Mouse (Mus musculus): Measurements from ENCODE around the gene Fmo2.

The Fmo2 gene

DNA sequence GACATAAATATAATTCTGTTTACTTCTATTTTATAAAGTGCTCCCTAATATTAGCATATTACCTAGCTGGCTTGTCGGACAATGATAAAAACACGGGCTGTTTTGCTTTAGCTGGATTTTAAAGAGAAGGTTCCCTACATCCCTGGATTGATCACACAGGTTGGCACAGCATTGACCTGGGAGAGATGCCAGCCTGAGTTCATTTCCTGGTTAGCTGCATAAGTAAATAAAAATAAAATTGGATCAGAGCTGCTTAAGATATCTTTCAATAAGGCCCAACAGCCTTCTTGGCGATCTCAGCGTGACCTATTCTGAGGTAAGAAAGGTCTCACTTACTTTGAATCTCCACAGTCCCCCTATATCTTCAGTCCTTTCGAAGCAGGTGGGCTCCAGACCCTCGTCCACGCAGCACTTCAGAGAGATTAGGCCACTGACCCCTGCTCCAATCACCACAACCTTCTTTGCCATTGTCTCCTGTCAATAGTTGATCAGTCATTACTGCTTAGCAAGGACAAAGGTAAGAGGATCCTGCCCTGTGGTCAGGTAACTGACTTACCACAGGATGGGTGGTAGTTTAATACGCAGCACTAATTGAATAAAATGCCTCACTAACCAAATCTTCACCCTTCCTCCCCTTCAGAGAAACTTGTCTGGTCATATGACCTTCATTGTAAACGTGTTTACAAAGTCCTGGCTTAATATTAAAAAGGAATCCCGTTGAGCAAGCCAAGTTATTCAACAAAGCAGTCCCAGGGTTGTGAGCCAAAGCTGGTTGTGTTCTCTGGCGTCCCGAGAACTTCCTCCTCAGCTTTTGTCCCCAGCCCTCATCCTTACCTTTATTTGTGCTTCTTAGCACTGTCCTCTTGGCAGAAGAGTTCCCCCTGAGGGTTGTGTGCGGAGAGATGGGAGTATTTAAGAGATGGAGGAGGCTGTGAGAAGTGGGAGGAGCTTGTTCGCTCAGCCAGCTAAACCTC lies at the start of gene Fmo2:
Fmo2 (minus strand) TSS at position 889 of the 974 bp plus-strand sequence.
- peak; percentile 85 for DNase-seq

GRCm38 (mm10) chr1:162947934-162948333 lies 49.4 kb upstream of the Fmo2 start:
- no peak for DNase-seq

- DNase-seq, result no peak
These were observed 48.5 kb upstream of the Fmo2 start for GRCm38 (mm10) chr1:162946837-162947558.

DNA sequence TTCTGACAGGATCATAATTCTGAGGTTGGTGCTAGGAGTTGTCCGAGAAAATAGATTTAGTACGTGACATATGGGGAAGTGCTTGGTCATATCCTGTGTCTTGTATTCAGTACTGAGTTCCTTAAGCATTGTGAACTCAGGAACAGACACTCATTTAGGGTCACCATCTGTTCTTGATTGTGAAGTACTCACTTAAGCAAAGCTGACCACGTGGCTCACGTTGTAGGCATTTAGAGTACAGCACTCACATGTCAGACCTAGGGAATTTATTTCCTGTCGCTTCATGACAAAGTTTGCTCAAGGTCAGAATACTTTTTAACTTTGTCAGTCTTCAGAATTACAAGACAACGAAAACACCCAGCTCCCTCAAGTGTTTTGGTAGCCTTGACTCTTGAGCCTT lies 45.2 kb upstream of the Fmo2 start:
- peak; percentile 51 for DNase-seq

- peak; percentile 38 for DNase-seq
These were observed 40.3 kb upstream of the Fmo2 start for GRCm38 (mm10) chr1:162938696-162939351.

DNA sequence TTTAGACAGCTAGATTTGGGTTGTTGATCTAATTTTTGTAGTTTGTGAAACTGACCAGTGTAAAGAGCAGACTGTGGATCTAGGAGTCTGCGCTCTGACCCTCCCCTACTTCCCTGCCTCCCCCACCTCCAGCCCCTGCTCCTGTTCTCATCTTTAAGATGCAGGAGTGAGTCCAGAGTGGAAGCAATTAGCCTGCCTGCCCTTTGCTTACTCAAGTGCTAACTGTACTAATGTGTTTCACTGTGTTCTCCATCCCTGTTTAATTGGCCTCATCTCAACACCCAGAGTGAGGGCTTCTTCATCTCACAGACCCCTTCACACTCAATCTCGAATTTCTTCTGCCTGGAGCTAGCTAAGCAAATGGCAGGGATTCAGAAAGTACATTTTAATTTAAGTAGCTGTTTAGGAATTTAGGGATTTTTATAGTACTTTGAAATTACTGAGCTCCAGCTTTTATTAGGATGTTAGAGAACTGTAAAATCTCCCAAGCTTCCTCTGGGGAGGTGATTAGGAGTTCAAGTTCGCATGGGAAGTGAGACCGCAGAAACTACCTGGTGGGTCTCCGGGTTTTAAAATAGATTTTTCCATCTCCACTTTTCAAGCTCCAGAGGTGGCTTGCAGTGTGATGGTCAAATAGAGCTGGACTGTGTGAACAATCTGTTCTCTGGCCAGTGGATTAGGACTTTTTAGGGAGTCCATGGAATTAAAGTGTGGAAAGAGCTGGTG lies 39.6 kb upstream of the Fmo2 start:
- no peak for DNase-seq

DNA sequence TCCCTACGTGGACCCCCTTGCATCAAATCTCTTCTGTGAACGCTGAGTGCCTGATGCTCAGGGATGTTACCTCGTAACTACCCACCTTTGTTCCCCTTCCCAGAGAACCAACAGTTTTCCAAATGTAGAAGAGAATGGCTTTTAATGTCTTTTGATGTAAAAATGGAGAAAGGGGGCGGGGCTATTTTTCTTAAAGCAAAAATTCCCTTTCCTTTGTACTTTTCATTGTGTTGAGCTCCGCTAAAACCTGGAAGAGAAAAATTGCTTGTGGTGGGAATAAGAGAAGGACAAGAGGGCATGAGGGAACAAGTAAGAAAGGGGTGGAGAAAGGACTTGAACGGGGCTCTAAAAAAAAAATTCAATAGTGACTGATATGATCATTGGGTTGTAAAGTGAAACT lies 38.9 kb upstream of the Fmo2 start, which contains the start of gene Fmo6:
Fmo6 (minus strand) TSS at position 101 of the 400 bp plus-strand sequence.
- no peak for DNase-seq

DNA sequence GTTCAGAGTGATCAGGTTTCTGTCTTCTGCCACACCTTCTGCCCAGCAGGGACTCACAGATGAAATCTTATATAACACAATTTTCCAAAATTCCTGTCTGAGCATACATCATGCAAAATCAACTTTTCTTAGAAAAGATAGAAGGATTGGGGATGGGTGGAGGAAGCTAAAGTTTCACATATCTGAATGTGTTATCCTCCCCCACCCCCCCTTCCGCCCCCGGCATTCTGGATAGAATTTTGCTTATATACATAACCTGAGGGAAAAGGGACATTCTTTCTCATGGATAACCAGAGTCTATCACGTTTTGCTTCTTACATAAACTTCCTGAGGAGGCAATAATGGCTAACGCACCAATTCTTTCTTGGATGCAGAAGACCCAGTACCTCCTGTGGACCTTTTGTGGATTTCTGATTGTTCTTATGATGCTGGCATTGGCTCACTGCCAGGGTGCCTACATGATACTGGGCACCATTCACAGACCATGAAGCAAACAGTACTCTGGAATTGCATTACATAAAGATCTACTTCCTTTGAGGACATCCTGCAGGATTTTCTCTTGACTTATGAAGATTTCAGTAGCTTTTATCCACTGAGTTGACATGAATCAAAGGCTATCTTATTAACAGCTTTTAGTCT lies 36.0 kb upstream of the Fmo2 start:
- DNase-seq, result no peak

DNA sequence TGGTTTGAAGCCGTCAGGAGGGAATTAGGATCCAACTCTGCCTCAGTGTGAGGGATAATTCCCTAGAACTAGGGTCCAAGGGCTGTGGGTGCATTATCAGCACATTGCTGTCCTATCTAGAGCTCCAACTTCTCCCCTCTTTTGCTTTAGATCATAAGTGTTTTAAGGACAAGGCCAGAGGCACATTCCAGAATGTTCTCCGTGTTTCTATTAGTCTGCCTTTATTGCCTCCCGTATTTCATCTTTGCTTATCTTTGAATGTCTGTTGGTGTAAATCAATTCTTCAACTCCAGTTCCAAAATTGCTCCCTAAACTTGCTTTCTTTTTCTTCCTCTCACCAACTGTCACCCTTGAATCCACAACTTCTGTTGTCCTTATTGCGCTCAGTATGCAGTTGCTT lies 33.9 kb upstream of the Fmo2 start:
- no peak for DNase-seq

GRCm38 (mm10) chr1:162931880-162932279 lies 33.4 kb upstream of the Fmo2 start:
- peak; percentile 58 for DNase-seq

DNA sequence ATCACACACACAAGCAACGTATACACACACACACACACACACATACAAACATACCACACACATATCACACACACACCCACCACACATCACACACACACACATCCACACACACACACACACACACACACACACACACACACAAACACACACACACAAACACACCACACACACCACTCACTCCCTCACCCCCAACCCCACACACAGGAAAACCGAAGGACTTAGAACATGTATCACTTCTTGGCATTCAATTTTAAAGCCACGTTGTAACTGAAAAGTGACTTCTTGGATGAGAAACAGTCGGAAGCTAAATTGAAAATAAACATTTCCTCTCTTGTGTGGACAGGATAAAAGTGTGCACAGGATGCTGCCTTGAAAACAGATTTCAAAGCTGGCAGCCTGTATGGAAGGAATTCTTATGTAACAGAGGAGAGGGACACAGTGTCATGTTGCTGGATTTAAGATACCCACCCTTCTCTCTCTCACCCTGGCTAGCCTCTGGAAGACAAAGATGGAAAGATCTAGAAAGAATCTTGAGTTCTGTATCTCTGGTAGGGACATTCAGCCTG lies 32.9 kb upstream of the Fmo2 start:
- peak; percentile 79 for DNase-seq

DNA sequence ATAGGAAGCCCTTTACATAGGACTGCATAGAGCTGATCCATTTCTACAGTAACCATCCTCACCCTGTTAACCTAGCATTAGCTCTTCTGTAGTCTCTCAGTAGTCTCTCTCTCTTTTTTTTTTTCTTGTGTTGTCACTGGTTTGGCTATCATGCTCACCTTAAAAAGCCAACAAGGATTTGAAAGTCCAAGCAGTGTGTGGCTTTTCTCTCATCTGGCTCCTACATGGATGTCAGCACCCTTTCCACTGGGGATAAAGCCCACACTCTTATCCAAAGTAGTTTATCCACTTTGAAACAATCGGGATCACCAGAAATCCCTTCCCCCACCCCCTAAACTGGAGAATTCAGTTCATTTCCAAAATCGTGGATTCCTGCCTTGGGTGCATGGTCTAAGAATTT lies 32.1 kb upstream of the Fmo2 start:
- DNase-seq, result no peak

GRCm38 (mm10) chr1:162929146-162929545 lies 30.6 kb upstream of the Fmo2 start:
- peak; percentile 34 for DNase-seq

- no peak for DNase-seq
These were observed 26.6 kb upstream of the Fmo2 start for GRCm38 (mm10) chr1:162925121-162925520.

GRCm38 (mm10) chr1:162916661-162917060 lies 18.1 kb upstream of the Fmo2 start:
- DNase-seq, result no peak

GRCm38 (mm10) chr1:162914932-162915556 lies 16.5 kb upstream of the Fmo2 start:
- DNase-seq, result no peak

- DNase-seq, result peak; percentile 41
These were observed 13.6 kb upstream of the Fmo2 start for GRCm38 (mm10) chr1:162912085-162912484.

DNA sequence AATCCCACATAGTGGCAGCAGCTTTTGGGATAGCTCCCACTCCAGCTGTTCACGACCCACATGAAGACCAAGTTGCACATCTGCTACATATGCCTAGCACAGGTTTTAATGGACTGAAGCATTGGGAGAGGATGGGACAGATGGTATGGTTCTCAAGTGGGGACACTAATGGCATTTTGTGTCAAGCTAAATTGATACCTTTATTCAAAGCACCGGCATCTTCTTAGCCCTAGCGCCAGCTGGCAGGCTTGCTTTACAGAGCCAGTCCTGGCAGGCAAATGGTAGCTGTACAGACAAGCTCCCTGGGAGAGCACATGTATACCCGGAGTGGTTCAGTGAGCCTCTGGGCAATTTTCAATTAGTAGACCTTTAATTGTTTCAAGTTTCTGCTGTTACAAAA lies 3.4 kb upstream of the Fmo2 start:
- no peak for DNase-seq

DNA sequence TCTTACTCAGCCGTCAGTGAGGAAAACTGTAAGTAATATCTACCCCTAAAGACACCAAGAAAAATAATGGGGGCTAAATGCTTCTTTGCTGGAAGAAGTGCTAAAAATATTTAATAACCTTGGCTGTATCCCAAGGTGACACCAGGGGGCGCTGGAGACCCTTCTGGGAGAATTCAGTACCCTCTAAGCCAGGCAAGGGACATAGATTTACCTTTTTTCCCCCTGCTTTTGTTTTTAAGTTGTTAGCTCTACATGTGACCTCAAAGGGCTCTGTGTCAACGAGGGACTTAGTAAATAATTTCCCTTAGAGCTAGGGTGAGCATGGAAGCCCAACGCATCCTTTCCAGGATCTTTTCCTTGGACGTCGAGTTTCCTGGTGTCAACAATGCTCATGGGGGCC lies 2.6 kb downstream of the Fmo2 start:
- DNase-seq, result peak; percentile 87

- no peak for DNase-seq
These were observed 5.5 kb downstream of the Fmo2 start for GRCm38 (mm10) chr1:162893014-162893413.

- DNase-seq, result peak; percentile 89
These were observed 6.5 kb downstream of the Fmo2 start for GRCm38 (mm10) chr1:162891980-162892451.
